Mouse (Mus musculus) cerebellum, adult 2 months (tissue): Measurements from ENCODE around the gene Trappc3.

Experiments
- CTCF ChIP-seq: fragments of 200-500 bp; IDR thresholded peaks from 2 replicates; pipeline ENCODE4 v1.5.1; 2011; ENCODE audit warnings: low read depth, mild to moderate bottlenecking, control low read depth, low read length, moderate library complexity, borderline replicate concordance; ENCODE audit not compliant: insufficient read depth
- POLR2A ChIP-seq: fragments of 200-500 bp; IDR thresholded peaks from 2 replicates; pipeline ENCODE4 v1.6.1; 2011; ENCODE audit warnings: low read length, control low read depth, borderline replicate concordance; ENCODE audit not compliant: insufficient read depth

DNA sequence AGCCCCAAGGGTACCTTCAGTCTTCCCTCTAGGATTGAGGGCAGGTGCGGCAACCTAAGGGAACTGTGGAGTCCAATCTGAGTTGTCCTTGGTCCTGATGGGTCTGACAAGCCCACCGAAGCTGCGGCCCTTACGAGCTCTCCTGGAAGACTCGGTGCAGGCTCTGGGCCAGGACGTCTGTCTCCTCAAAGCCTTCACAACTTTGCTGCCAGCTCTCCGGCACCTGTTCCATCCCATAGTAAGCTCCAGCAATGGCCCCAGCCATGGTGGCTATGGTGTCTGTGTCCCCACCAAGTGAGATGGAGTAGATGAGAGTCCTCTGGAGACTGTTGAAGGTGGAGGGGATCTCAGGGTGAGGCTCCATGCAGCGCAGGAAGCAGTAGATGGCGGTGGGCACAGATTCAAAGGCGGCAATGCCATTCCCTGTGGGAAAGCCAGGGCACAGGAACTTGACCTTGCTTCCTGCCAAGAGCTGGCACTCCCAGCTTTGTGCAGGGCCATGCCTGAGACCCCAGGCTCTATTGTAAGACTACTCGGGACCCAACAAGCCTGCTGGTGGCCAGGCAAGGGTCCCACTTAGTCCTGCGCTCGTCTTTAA is 54.4 kb downstream of the Trappc3 start:
- no peak for TF ChIP-seq POLR2A
- TF ChIP-seq CTCF, result no peak
